Mouse (Mus musculus) lung, embryonic 16.5 days (tissue): ENCODE results near the gene Ggt6. TPM values are rescaled to one million over a fixed set of nuclear protein-coding genes. Genes with fewer than 3 reads are reported as not detected.

Experiments
- ATAC-seq: fragments of 200-750 bp; cut with Nextera tagmentation; 2 replicates; pipeline ENCODE4 v1.8.0; 2017; ENCODE audit warnings: low read depth, mild to moderate bottlenecking, moderate library complexity
- H3K27ac ChIP-seq: fragments of 300-500 bp; sonication (generic); 2 replicates; pipeline ENCODE4 v1.5.1; 2014; ENCODE audit warnings: mild to moderate bottlenecking, control low read depth, low read length
- H3K27me3 ChIP-seq: fragments of 300-500 bp; sonication (generic); 2 replicates; pipeline ENCODE4 v1.6.1; 2014; ENCODE audit warnings: low read depth, low read length, mixed read lengths; ENCODE audit not compliant: control insufficient read depth, insufficient read depth
- H3K36me3 ChIP-seq: fragments of 300-500 bp; sonication (generic); 2 replicates; pipeline ENCODE4 v1.6.1; 2014; ENCODE audit warnings: low read length; ENCODE audit not compliant: control insufficient read depth, insufficient read depth
- H3K4me1 ChIP-seq: fragments of 300-500 bp; sonication (generic); replicated peaks from 2 replicates; pipeline ENCODE4 v1.6.1; 2014; ENCODE audit warnings: low read length, mixed read lengths; ENCODE audit not compliant: control insufficient read depth, insufficient read depth
- H3K4me2 ChIP-seq: fragments of 300-500 bp; sonication (generic); 2 replicates; pipeline ENCODE4 v1.6.1; 2014; ENCODE audit warnings: low read depth, low read length, control low read depth
- H3K4me3 ChIP-seq: fragments of 300-500 bp; sonication (generic); 2 replicates; pipeline ENCODE4 v1.5.1; 2014; ENCODE audit warnings: mild to moderate bottlenecking, low read length, control low read depth
- H3K9ac ChIP-seq: fragments of 300-500 bp; sonication (generic); 2 replicates; pipeline ENCODE4 v1.6.1; 2014; ENCODE audit warnings: low read length, control low read depth
- H3K9me3 ChIP-seq: fragments of 300-500 bp; sonication (generic); 2 replicates; pipeline ENCODE4 v1.6.1; 2016; ENCODE audit warnings: low read length; ENCODE audit not compliant: control insufficient read depth
- WGBS: fragments of 180-500 bp; shearing (Covaris S2); extraction: QIAGEN DNeasy Blood & Tissue Kit; methylation state at CpG from one replicate; pipeline ENCODE4 v1.1.7; 2014; 5-methylcytosine and 5-hydroxymethylcytosine counted together
- polyA plus RNA-seq: library from polyadenylated mRNA; unstranded; fragments of >200 nt; fragmentation: Nextera tagmentation; extraction: Ambion mirVana; gene quantifications from 2 replicates; pipeline ENCODE4 v1.2.1, GENCODE M21; 2015

The Ggt6 gene
- polyA plus RNA-seq, 1 experiment from 2014 or later, result not detected

GRCm38 (mm10) chr11:72476074-72476625 is 40.8 kb downstream of the Ggt6 start:
- H3K4me2 ChIP-seq, result no peak overlapping the region
- peaks cover 45% of the 10 kb centered on the region for H3K4me1 ChIP-seq
- H3K9me3 ChIP-seq, result no peaks in the 10 kb centered on the region
- WGBS, result 80% methylated on average over 7 of the region's 7 CpGs
- no peak overlapping the region for H3K27ac ChIP-seq
- no peaks in the 10 kb centered on the region for H3K27me3 ChIP-seq
- no peaks in the 10 kb centered on the region for H3K36me3 ChIP-seq
- ATAC-seq, result no peak
- no peak overlapping the region for H3K9ac ChIP-seq
- H3K4me3 ChIP-seq, result no peak overlapping the region

- no peak overlapping the region for H3K4me2 ChIP-seq
- no peaks in the 10 kb centered on the region for H3K27me3 ChIP-seq
- no peak overlapping the region for H3K9ac ChIP-seq
- no peak for ATAC-seq
- H3K9me3 ChIP-seq, result no peaks in the 10 kb centered on the region
- H3K4me1 ChIP-seq, result peaks cover 39% of the 10 kb centered on the region
- H3K4me3 ChIP-seq, result no peak overlapping the region
- H3K36me3 ChIP-seq, result no peaks in the 10 kb centered on the region
- peak overlapping the region; percentile 38; the same call in 1 of the 2 replicates for H3K27ac ChIP-seq
- WGBS, result 33% methylated on average over 5 of the region's 5 CpGs
Observed at GRCm38 (mm10) chr11:72477182-72477581, 41.9 kb downstream of the Ggt6 start.

DNA sequence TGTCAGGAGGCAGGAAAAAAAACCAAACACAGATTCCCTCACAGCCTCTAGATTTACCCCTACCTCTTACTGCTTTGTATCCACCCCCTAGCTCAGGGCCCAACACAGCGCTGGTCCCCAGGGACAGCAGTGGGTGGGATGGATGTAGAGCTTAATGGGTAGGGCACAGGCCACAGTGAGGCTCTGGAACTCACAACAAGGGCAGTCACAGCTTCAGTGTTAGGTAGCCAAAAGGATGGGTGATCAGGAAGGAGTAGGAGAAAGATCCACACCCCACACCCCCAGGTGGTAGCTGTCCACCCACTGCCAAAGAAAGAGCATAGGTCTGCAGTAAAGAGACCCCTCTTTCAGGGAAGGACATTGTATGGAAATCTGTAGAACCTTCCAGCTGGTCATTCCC is 42.3 kb downstream of the Ggt6 start:
- no peak for ATAC-seq
- Histone ChIP-seq H3K4me3 (no peak overlapping the region), H3K9me3 (no peaks in the 10 kb centered on the region), H3K27ac (peak overlapping the region; percentile 38), H3K4me1 (peaks cover 34% of the 10 kb centered on the region), H3K9ac (no peak overlapping the region; the same call in 1 of the 2 replicates), H3K36me3 (no peaks in the 10 kb centered on the region), H3K4me2 (no peak overlapping the region), H3K27me3 (no peaks in the 10 kb centered on the region)
- WGBS, result 70% methylated on average over 1 of the region's 1 CpGs

DNA sequence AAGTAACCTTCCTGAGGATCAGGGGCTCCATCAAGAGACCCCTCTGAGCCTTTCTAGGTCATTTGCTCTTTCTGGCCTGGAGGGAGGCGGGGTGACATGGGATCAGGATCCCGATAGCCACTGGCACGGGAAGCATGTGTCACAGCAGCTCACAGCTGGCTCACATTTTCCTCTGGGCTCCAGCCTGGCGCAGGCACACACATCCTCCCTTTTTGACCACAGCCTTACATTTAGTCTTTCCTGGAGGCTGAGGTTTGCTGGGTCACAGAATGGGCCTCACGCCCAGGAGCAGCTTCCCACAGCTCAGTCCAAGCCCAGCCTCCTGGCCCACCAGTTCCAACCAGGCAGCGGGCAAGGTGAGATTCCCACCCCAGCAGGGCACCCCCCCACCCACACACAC is 42.9 kb downstream of the Ggt6 start:
- H3K4me2 ChIP-seq, result no peak overlapping the region
- ATAC-seq, result no peak
- peaks cover 30% of the 10 kb centered on the region for H3K4me1 ChIP-seq
- H3K27ac ChIP-seq, result 0 out of 2 replicates have a peak overlapping the region, but pooled peaks have one; percentile 55
- no peaks in the 10 kb centered on the region for H3K36me3 ChIP-seq
- WGBS, result 52% methylated on average over 6 of the region's 6 CpGs
- no peak overlapping the region; the same call in 1 of the 2 replicates for H3K9ac ChIP-seq
- no peaks in the 10 kb centered on the region for H3K27me3 ChIP-seq
- H3K9me3 ChIP-seq, result no peaks in the 10 kb centered on the region
- no peak overlapping the region for H3K4me3 ChIP-seq

DNA sequence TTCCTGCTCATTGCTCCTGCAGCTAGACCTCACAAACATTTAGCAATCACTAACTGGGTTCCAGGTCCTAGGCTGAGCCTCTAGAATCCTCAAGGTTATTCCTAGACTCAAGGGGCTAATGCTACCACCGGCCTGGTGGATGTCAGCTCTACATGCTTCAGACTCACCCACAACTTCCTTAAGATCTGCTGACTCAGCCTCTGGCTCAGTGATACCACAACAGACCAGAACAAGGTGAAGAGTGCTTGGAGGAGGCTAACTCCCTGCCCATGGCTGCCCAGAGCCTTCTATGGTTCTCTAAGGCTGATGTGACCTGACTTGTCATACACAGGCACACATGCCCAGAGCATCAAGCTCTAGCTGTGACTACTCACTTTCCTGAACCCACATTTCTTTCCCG is 44.2 kb downstream of the Ggt6 start:
- no peak for ATAC-seq
- Histone ChIP-seq H3K9me3 (no peaks in the 10 kb centered on the region), H3K36me3 (no peaks in the 10 kb centered on the region), H3K9ac (no peak overlapping the region), H3K4me2 (no peak overlapping the region), H3K4me3 (no peak overlapping the region), H3K4me1 (peaks cover 22% of the 10 kb centered on the region), H3K27me3 (no peaks in the 10 kb centered on the region), H3K27ac (no peak overlapping the region)
- WGBS, result 71% methylated on average over 2 of the region's 2 CpGs

- no peak overlapping the region for H3K9ac ChIP-seq
- no peak overlapping the region for H3K4me3 ChIP-seq
- WGBS, result 70% methylated on average over 5 of the region's 5 CpGs
- no peaks in the 10 kb centered on the region for H3K27me3 ChIP-seq
- no peaks in the 10 kb centered on the region for H3K36me3 ChIP-seq
- H3K4me2 ChIP-seq, result no peak overlapping the region
- no peaks in the 10 kb centered on the region for H3K9me3 ChIP-seq
- peaks cover 30% of the 10 kb centered on the region for H3K4me1 ChIP-seq
- no peak for ATAC-seq
- H3K27ac ChIP-seq, result no peak overlapping the region
Observed at GRCm38 (mm10) chr11:72481313-72481712, 46.0 kb downstream of the Ggt6 start.

- no peak for ATAC-seq
- H3K4me2 ChIP-seq, result no peak overlapping the region
- 74% methylated on average over 4 of the region's 4 CpGs for WGBS
- no peaks in the 10 kb centered on the region for H3K9me3 ChIP-seq
- H3K27ac ChIP-seq, result no peak overlapping the region
- H3K27me3 ChIP-seq, result no peaks in the 10 kb centered on the region
- H3K4me3 ChIP-seq, result no peak overlapping the region
- no peak overlapping the region for H3K9ac ChIP-seq
- peaks cover 33% of the 10 kb centered on the region for H3K4me1 ChIP-seq
- H3K36me3 ChIP-seq, result no peaks in the 10 kb centered on the region
Observed at GRCm38 (mm10) chr11:72481952-72482351, 46.6 kb downstream of the Ggt6 start.

DNA sequence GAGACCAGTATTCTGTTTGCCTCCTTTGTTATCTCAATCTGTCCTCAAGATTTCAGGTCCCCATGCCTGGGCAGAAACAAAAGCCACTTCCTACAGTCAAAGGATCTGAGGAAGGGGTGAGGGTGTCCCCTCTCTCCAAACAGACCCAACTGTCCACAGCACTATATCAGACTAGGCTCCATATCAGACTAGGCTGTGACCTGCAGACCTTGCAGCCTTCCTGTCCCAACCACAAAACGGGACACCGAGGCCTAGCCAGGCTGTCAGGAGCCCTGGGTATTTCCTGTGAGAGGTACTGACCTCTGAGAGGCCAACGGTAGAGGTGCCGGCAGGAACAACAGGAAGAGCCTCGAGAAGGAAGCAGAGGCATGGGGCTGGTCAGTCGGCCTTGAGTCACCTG is 49.2 kb downstream of the Ggt6 start:
- Histone ChIP-seq H3K27ac (no peak overlapping the region), H3K36me3 (no peaks in the 10 kb centered on the region), H3K4me2 (no peak overlapping the region), H3K4me1 (peaks cover 40% of the 10 kb centered on the region), H3K9ac (no peak overlapping the region), H3K9me3 (no peaks in the 10 kb centered on the region), H3K27me3 (peaks cover 13% of the 10 kb centered on the region), H3K4me3 (no peak overlapping the region)
- no peak for ATAC-seq
- WGBS, result 30% methylated on average over 6 of the region's 6 CpGs

- H3K27ac ChIP-seq, result no peak overlapping the region
- H3K9me3 ChIP-seq, result no peaks in the 10 kb centered on the region
- H3K4me1 ChIP-seq, result peaks cover 40% of the 10 kb centered on the region
- 34% methylated on average over 5 of the region's 5 CpGs for WGBS
- no peak for ATAC-seq
- no peak overlapping the region for H3K9ac ChIP-seq
- H3K36me3 ChIP-seq, result no peaks in the 10 kb centered on the region
- no peak overlapping the region for H3K4me2 ChIP-seq
- H3K27me3 ChIP-seq, result peaks cover 13% of the 10 kb centered on the region
- H3K4me3 ChIP-seq, result no peak overlapping the region
Observed at GRCm38 (mm10) chr11:72485157-72485556, 49.8 kb downstream of the Ggt6 start.

GRCm38 (mm10) chr11:72485960-72486359 is 50.6 kb downstream of the Ggt6 start:
- H3K4me3 ChIP-seq, result no peak overlapping the region
- H3K4me2 ChIP-seq, result no peak overlapping the region
- peaks cover 40% of the 10 kb centered on the region for H3K4me1 ChIP-seq
- H3K27me3 ChIP-seq, result peaks cover 13% of the 10 kb centered on the region
- no peaks in the 10 kb centered on the region for H3K36me3 ChIP-seq
- H3K9me3 ChIP-seq, result no peaks in the 10 kb centered on the region
- 64% methylated on average over 11 of the region's 11 CpGs for WGBS
- no peak overlapping the region for H3K9ac ChIP-seq
- no peak overlapping the region for H3K27ac ChIP-seq
- no peak for ATAC-seq
